Mouse (Mus musculus): Measurements from ENCODE around the gene Phf12.

DNA sequence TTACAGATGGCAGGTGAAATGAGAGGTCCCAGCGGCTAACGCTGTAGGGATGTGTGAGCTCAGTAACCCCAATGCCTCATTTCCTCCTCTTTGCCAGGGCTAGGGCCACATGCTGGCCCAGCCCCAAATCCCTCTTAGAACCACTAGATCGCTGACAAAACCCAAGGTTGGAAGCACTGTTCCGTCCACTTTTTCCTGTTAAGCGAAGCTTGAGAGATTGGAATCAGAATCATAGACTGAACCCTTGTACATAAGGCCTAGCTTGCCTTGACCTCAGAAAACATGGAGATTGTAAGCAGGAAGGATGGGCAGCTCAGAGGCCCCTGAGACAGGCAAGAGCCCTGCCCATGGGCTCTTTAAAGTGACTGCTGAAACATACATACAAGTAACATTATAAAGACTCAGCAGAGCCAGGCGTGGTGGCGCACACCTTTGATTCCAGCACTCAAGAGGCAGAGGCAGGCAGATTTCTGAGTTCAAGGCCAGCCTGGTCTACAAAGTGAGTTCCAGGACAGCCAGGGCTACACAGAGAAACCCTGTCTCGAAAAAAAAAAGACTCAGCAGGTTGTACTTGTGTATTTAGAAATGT is 3.2 kb upstream of the Phf12 start:
- no peak for TF ChIP-seq CTCF (IDR thresholded peaks at IDR 0.05; ENCODE audit: control insufficient read depth, insufficient read depth, insufficient read length)
- TF ChIP-seq FOSL1 (IDR thresholded peaks at IDR 0.05; ENCODE audit: insufficient read depth, low read length, poor library complexity, severe bottlenecking), result no peak
- no peak for TF ChIP-seq MAX (IDR thresholded peaks at IDR 0.05)
- TF ChIP-seq MYOG (IDR thresholded peaks at IDR 0.05; ENCODE audit: control insufficient read depth, extremely low read depth, insufficient read length), result no peak
- TF ChIP-seq USF1 (IDR thresholded peaks at IDR 0.05; ENCODE audit: low read depth), result no peak
- no peak for TF ChIP-seq MYOD1 (IDR thresholded peaks at IDR 0.05; ENCODE audit: control insufficient read depth, insufficient read length, low read depth)
